Mouse (Mus musculus) activated CD4-positive, CD25-positive, alpha-beta regulatory T cell, adult 4 months (primary cell): ENCODE results near the gene Polr2i. TPM values are rescaled to one million over a fixed set of nuclear protein-coding genes. Genes with fewer than 3 reads are reported as not detected.
A peak's percentile ranks its signal among the peaks of the same experiment; 100 is the strongest.
"Not testable (repeated sequence)": the region's sequence is repeated elsewhere in the genome, so short reads cannot be mapped to it uniquely, and the experiment has no call there.

Experiments
- ATAC-seq: one replicate; pipeline ENCODE4 v1.8.0; 2017
- polyA plus RNA-seq, 2 experiments: library from polyadenylated mRNA; unstranded; fragments of 100-300 nt; shearing (Covaris generic); gene quantifications; one replicate each; pipeline ENCODE4 v1.2.1; 2017

Polr2i gene
- 10 to 100 TPM; 43.3 to 55.7 TPM for polyA plus RNA-seq

- ATAC-seq: peak; percentile 97
These were observed at the start of gene Polr2i, which contains the start of gene Tbcb for GRCm38 (mm10) chr7:30231669-30232454. Gene Polr2i, plus strand, starts transcription at chr7:30231948. Gene Tbcb, minus strand, starts transcription at chr7:30232272.

GRCm38 (mm10) chr7:30183189-30183588, 48.6 kb upstream of the Polr2i start:
- not testable (repeated sequence) for ATAC-seq

DNA sequence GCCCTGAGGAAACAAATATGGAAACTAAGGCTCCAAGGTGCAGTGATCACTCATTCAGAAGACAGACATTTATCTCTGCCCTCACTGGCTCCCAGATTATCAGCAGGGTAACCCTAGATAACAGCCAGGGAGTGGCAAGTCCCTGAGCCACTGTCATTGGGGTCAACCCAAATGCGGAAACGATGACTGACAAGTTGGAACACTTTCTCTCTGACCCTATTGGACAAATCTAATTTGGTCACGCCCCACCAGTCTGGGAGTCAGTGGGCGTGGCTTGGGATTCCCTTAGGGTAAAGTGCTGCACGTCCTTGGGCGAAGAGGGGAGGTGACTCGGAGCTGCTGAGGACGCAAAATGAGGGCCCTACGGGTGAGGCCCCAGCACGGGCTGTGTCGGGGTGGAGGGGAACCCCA, 47.9 kb upstream of the Polr2i start, which contains the start of gene Cox7a1:
Gene Cox7a1 (plus strand): TSS at position 266 of the 411 bp plus-strand sequence.
- ATAC-seq: peak; percentile 81

DNA sequence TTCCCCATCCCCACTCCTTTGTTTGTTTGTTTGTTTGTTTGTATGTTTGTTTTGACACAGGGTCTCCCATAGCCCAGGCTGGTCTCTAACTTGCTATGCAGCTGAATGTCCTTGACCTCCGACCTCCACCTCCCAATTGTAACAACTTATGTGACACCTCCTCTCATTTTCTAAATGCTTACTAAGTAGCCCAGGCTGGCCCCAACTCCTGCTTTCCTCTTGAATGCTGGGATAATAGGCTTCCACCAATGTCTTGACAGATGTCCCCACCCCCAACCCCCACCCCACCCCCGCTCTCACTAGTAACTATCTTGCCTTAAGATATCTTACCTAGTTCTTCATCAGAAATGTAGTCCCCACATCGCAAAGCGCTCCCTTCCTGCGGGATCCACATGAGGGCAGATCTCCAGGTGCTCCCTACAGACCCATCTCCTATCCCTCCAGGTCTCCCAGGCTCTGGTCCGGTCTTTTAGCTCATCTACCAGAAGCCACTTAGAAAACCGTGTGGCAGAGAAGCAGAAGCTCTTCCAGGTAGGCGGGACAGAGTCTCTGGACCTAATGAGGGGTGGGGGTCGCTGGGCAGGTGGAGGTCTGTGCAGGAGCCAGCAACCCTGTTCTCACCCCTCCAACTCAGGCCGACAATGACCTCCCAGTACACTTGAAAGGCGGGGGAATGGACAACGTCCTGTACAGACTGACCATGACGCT, 47.0 kb upstream of the Polr2i start:
- no peak for ATAC-seq

DNA sequence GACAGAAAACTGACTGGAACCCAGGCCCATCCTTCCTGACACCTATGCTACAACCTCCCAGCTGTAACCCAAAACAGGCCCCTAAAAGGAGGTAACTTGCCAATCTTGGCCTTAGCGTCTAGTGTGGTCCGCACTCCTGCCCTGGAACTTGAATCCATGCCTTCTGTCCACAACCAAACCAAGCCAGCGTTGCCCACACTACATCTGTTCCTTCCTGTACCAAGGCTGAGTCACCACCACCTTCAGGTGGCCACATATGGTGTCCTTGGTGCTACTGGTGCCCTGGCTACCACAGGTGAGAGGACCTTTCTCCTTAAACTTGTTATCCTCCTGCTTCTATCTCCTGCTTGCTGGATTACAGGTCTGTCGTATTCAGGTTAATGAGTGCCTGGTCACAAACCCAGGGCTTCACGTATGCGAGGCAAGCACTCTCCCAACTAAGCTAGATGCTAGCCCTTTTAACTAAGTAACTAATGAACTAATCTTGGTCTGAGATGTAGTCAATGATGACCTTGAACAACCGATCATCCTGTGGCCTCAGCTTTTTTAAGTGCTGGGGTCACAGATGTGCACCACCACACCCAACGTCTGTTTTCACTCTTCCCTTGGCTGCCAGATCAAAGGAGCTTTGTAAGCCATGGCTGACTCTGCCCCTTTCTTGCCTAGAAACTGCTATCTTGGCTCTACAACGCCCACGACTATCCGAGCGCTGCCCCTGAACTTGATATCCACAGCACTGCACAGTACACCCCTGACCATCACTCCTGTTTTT, 43.2 kb upstream of the Polr2i start:
- no peak for ATAC-seq

DNA sequence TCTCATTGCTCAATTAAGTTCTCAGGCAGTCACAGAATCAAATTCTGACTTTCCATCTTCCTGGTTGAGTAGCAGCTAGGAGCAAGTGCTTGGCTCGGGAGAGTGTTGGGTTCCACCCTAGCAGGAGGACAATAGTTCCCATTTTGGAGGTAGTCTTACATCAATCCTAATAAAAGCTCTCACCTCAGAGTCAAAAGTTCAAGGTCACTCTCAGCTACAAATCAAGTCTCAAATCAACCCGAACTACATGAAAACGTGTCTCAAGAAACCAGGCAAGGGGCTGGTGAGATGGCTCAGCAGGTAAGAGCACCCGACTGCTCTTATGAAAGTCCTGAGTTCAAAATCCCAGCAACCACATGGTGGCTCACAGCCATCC, 42.6 kb upstream of the Polr2i start:
- ATAC-seq: no peak

DNA sequence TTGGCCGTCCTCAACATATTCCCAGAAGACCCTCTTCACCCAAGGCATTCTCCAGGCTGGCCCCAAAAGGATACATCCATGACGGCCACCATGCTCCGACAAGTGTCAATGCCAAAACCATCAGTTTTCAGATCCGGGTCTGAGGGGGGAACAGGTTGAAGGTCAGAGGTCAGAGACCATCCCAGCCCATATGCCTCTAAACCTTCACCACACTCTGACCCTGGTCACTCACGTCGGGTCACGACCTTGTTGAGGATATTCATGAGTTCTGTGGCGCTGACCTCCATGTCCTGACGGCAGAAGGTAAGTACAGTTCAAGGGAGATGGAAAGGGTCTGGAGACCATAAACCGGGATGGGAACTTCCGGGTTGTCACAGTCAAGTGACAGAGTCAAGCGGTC, 39.7 kb upstream of the Polr2i start:
- no peak for ATAC-seq

DNA sequence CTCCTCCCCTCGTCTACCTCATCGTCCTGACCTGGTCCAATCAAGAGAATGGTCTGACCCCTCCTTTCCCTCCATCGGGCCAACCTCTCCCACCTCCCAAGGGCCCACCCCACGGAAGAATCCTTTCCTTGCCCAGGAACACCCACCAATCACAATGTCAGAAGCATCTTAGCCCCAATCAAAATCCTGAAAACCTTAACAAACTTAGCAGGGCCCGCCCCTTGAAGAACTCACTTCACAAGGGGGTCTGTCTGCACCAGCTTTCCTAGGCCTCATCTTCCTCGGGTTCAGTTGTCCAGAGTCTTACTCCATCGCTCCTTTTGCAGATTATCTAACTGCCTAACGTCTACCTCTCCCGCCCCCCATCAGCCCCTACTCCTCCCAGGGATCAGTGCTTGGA, 38.7 kb upstream of the Polr2i start:
- ATAC-seq: no peak

GRCm38 (mm10) chr7:30193581-30194100, 38.1 kb upstream of the Polr2i start:
- ATAC-seq: peak; percentile 48

DNA sequence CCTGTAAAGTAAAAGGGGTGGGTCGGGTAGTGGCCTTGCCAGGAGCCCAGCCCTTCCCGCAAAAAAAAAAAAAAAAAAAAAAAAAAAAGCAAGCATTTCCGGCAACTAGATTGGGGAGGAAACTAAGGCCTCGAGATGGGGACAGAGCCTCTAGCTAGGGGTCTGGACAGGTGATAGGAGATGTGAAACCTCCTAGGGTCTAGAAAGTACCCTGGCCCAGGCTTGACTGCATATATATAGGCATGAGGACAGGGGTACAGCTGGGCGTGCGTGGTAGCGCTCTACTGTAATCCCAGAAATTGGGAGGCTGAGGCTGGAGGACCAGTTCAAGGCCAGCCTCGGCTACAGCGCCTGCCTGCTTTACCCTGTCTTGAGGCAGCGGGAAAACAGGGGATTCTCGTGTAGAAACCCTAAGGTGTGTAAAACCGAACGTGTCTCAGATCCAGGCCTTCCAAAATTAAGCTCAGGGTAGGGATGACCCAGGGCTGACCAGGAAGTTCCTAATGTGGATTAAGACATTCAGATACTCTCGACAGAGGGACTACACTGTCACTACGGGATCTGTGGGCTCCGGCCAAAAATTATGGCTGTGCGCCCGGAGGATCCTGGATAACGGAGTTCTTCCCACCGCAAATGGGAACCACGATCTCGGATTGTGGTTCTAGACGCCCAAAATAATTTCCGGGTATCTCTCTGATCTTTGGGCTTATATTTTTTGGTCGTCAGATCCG, 37.5 kb upstream of the Polr2i start:
- ATAC-seq: peak; percentile 16

DNA sequence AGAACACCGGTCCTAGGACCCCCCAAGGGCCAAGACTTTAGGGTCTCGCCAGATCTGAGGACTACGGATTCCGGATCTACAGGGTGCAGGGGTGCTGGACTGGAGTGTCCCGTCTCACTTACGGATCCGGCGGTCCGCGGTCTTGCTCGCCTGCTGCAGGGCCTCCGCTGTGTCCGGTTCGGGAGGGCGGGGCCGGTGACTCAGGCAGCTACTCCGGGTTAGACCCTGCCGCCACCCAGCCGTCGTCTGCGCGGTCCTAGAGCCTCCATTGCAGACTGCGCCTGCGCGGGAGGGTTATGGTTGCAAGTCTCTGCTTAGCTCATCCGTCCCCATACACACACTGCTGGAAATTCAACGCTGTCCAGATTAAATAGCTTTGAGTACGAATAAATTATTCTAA, 36.9 kb upstream of the Polr2i start:
- peak; percentile 86 for ATAC-seq

- ATAC-seq: no peak
These were observed 36.3 kb upstream of the Polr2i start for GRCm38 (mm10) chr7:30195461-30195860.

- ATAC-seq: no peak
These were observed 35.6 kb upstream of the Polr2i start for GRCm38 (mm10) chr7:30196171-30196570.

DNA sequence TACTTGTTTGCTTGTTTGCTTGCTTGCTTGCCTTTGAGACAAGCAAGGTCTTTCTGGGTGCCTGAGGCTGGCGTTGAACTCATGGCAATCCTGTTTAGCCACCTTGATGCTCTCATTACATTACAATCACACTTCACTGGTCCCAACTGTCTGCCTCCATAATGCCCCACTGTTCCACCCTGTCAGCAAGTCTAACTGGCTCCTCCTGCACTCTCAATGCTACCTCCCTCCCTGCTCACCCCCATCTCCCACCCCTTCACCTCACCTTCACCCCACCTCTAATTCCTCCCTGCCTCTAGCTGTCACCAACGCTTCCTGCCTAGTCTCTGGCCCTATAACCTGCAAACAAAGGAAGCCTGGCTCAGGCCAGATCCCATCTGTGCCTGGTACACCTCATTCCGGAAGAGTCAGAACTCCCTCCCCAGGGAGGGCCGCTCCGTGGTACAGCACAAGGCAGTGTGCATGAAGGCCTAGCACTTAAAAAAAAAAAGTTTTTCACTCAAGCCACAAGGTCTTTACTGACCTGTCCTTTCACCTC, 34.1 kb upstream of the Polr2i start:
- ATAC-seq: no peak

DNA sequence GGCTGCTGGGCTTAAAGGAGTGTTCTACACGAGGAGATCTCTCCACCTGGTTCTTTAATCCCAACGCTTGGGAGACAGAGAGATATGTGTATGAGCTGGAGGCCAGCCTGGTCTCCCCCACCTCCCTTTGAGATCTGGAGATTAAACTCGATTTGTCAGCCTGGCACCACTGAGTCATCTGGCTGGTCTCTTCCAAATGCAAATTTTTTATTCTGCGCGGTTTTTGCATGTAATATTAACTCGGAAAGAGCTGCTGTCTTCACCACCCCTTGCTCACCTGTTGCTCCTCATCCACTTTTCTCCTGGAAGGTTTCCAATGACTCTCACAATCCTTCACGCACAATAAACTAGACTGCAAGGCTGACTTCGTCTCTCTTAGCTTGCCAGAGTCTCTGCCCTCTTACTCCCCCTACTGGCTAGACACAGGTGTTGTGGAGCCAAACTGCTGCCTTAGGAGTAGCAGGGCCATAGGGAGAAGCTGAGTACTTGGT, 33.2 kb upstream of the Polr2i start, which contains the start of gene Capns1:
Gene Capns1 (minus strand): TSS at position 331 of the 491 bp plus-strand sequence.
- peak; percentile 55 for ATAC-seq

- no peak for ATAC-seq
These were observed 32.1 kb upstream of the Polr2i start for GRCm38 (mm10) chr7:30199498-30200139.

- no peak for ATAC-seq
These were observed 31.5 kb upstream of the Polr2i start for GRCm38 (mm10) chr7:30200200-30200599.

DNA sequence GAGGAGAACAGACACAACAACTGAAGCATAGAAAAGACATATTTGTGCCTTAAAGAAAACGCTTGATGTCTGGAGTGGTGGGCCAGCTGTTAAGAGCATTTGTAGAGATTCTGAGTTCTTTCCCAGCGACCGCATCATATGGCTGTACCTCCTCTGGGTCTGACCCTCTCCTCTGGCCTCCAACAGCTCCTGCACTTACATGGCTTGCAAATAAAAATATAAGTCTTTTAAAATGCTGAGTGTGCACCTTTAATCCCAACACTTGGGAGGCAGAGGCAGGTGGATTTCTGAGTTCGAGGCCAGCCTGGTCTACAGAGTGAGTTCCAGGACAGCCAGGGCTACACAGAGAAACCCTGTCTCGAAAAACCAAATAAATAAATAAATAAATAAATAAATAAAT, 31.1 kb upstream of the Polr2i start:
- not testable (repeated sequence) for ATAC-seq

DNA sequence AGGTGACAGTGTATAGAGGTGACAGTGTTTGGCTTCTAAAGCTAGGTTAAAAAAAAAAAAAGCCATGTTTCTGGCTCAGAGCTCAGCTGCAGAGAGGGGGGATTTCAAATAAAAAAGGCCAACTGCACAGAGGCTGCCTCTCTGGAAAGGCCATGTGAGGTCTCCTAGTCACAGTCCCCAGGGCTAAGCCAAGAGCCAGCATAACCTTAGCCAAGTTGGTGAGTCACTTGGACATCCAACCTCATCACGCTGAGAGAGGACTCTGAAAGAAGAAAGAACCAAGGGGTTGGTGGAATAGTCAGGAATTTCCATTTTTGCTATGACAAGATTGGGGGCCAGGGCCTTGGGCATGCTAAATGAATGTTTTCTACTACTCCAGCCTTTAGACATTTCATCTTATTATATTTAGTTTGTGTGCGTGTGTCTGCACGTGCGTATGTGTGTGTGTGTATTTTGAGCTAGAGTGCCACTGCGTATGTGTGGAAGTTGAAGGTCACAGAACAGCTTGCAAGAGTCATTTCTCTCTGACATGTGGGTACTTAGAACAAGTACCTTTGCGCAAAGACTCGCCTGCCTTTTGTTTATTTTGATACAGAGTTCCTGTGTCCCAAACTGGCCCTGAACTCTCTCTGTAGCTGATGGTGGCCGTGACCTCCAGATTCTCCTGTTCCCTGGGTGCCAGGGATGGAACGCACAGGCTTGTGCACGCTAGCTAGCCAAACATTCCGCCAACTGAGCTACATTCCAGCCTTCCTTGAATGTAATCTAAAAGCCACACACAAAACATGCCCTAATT, 28.7 kb upstream of the Polr2i start:
- ATAC-seq: no peak

GRCm38 (mm10) chr7:30204380-30204779, 27.4 kb upstream of the Polr2i start:
- ATAC-seq: no peak
